Mouse (Mus musculus): ENCODE data around the gene Rap1gap.

The Rap1gap gene

DNA sequence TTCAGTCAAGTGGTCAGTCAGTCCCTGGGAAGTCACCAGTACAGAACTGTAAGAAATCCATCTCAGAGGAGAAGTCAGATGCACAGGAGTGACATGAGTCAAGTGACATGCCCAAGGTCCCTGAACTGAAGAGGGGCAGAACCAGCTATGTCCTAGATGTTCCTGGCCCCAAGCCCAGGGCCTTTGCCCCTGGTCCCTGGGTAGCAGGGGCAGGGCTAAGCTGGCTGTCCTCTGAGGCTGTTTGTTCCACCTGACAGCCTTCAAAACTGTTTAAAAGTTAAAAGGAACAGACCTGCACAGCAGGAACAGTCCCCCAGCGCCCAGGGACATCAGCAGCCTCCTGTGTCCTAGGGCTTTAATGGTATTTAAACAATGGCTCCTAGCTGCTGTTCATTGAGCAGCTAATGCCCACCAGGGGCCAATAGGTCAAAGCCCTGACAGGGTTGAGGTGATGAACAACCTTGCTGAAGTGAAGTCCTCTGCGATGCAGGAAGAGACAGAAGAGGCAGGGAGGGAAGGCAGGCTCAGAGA is 108.9 kb downstream of the Rap1gap start:
- no peak for DNase-seq (ENCODE audit: low read depth, low spot score)

DNA sequence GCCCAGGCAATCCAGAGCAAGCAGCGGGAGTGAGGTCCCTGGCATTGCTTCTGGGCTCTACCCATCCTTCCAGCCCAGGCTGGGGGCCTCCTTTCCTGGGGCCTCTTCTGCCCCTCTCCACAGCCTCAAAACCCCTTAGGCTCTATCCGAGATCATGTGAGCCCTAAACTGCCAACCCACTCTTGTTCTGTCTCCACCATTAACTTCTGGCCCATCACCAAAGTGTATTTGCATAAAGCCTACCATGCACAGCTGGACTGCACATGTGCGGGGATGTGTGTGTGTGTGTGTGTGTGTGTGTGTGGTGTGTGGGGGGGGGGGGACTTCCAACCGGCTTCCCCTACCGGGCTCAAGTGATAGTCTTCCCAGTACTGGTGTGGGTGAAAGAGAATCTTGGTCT is 109.5 kb downstream of the Rap1gap start:
- no peak for DNase-seq (ENCODE audit: low read depth, low spot score)

DNA sequence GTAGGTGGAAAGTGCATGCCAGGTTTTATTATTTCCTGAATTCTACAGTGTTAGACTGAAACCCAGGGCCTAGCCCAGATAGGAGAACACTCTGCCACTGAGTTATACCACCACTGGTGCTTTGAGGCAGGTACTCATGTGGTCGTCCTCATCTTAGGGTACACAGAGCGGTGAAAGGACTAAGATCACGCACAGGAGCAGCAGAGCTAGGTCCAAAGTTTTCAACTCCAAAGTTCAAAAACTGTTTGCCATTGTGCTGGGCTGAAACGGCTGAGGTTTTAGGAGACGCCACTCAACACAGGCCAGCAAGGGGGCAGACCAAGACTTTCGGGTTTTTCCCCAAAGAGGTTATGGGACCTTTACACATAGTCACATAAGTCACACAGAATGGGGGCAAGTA is 110.0 kb downstream of the Rap1gap start:
- no peak for DNase-seq (ENCODE audit: low read depth, low spot score)

DNA sequence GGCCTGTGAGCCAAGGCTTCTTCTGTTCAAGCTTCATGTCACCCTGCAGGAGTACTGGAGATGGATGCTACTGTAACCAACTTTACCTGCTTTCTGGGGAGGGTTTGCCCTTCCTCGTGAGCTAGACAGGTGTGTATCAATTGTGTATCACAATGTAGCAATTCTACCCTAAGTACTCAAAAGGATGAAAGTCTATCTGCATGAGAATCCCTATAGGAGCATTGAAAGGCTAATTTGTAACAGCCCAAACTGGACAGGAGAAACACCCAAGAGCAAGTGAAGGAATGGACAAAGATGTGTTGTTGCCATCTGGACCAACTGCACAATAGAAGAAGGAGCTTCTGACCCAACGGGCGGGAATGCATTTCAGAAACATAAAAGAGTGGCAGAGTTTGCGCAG is 113.3 kb downstream of the Rap1gap start:
- DNase-seq (ENCODE audit: low read depth, low spot score): no peak

DNA sequence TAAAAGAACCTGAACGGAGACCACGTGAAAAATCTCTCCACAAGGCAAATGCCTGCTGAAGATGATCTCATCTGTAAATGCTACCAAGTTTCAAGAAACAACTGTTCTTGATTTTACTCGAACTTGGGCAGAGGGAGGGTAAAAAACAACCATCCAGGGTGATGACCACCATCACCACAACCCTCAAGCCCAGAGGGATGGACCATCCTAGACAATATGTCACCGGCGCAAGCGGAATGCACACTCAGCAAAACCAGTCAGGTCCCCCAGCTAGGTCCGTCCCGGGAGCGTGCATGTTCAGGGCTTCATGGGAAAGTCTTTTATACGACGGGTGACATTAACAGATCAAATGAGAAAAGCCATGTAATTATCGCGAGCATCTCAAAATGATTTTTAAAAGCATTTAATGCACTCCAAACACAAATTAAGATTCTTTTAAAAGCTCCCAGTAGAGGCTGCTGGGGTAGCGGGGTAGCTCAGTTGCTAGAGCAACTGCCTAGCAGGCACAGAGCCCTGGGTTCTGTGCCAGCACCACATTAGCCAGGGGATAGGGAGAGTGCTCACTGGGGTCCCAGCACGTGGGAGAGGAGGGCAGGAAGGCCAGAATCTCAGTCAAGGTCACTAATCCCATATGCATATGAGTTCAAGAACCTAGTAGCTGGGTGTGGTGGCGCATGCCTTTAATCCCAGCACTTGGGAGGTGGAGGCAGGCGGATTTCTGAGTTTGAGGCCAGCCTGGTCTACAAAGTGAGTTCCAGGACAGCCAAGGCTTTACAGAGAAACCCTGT is 114.1 kb downstream of the Rap1gap start:
- no peak for DNase-seq (ENCODE audit: low read depth, low spot score)

All from CD4-positive, CD25-positive, alpha-beta regulatory T cell, adult 2 months (primary cell).